Mouse (Mus musculus) megakaryocyte, embryonic 14.5 days (primary cell): Measurements from ENCODE around the gene Stk11ip.

Experiments used
- FLI1 ChIP-seq: IDR thresholded peaks from 2 replicates; pipeline ENCODE4 v1.6.1; 2012; ENCODE audit warnings: low read length, inconsistent platforms, mixed read lengths
- GATA1 ChIP-seq: IDR thresholded peaks from 3 replicates; pipeline ENCODE4 v1.6.1; 2012; ENCODE audit warnings: mixed read lengths, low read length, inconsistent platforms, borderline replicate concordance

DNA sequence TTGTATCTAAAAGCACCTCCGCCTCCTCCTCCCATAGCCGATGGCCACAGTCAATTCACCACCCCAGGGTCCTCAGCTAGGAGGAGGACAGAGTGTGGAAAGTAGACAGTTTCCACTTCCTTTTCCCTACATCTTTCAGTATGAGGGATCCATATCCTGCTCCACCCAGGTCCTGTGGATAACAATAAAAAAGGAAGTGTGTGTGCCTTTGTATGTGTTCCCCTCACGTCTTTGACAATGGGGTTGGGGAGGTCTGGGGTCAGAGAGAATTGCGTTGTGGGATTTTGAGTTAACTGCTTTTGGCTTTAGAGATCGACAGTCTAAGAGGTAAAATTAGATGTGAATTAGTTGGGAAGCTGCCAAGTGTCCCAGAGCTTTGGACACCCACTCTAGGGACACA, 11.2 kb upstream of the Stk11ip start:
- TF ChIP-seq GATA1 (no peak), FLI1 (no peak)
